Mouse (Mus musculus): ENCODE data around the gene Slc23a3. TPM values are rescaled to one million over a fixed set of nuclear protein-coding genes. Genes with fewer than 3 reads are reported as not detected.

The Slc23a3 gene
- polyA plus RNA-seq, 1 experiment = 0.08 TPM

DNA sequence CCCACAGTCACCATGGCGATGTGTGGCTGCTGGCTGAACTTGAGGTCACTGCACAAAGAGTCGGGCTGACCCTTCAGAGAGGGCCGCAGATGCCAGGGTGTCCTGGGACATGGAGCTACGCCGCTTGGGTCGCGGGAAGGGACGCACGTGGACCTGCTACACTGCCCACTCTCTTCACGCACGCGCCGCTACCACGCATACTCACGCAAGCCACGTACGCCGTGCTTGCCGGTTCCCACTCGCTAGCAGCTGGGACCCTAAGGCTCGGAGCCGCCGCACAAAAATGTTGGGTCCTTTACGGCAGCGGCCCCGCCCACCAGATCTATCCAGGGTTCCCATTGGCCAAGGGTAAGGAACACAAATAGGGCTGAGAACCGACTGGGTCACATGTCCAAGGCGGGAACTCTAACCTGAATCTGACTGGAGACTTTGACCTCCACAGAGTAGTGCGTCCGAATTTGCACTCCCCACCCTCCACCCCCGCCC is 46.5 kb upstream of the Slc23a3 start, which contains the start of gene Abcb6:
Abcb6 (minus strand) TSS at position 288 of the 486 bp plus-strand sequence.
- no peaks in the 10 kb centered on the region for H3K27me3 ChIP-seq (ENCODE audit: control insufficient read depth, insufficient read depth, insufficient read length)
- peak within 1 kb of the TSS; percentile 45 for H3ac ChIP-seq (ENCODE audit: control insufficient read depth, insufficient read length)
- no peaks in the 10 kb centered on the region for H3K79me2 ChIP-seq (ENCODE audit: control insufficient read depth, insufficient read depth)
- peaks cover 4% of the 10 kb centered on the region for H3K36me3 ChIP-seq (ENCODE audit: control insufficient read depth, insufficient read depth)
- H3K4me3 ChIP-seq = peak within 1 kb of the TSS; percentile 42
- TF ChIP-seq MAX (IDR thresholded peaks at IDR 0.05; ENCODE audit: low read depth) = no peak
- peak; percentile 90 for TF ChIP-seq E2F4 (IDR thresholded peaks at IDR 0.05; ENCODE audit: insufficient read depth)
- TF ChIP-seq CEBPB (IDR thresholded peaks at IDR 0.05; ENCODE audit: insufficient read depth, poor library complexity, severe bottlenecking) = no peak
- peak; percentile 93 for TF ChIP-seq USF1 (IDR thresholded peaks at IDR 0.05; ENCODE audit: low read depth)
- TF ChIP-seq MYOG (IDR thresholded peaks at IDR 0.05; ENCODE audit: control insufficient read depth in 1 of 3, insufficient read depth in 1 of 3, insufficient read length in 2 of 3, low read depth in 2 of 3) = peak in 2 of 3 experiments; percentile 36 to 52
- TF ChIP-seq TCF3 (IDR thresholded peaks at IDR 0.05; ENCODE audit: insufficient read length, low read depth) = no peak
- peak; percentile 97 for TF ChIP-seq POLR2AphosphoS2 (IDR thresholded peaks at IDR 0.05; ENCODE audit: insufficient read length, low read depth)
- TF ChIP-seq REST (IDR thresholded peaks at IDR 0.05; ENCODE audit: insufficient read depth, insufficient read length) = peak; percentile 51
- TF ChIP-seq POLR2A (IDR thresholded peaks at IDR 0.05; ENCODE audit: insufficient read length, low read depth) = peak; percentile 99
- TF ChIP-seq SRF (IDR thresholded peaks at IDR 0.05; ENCODE audit: control insufficient read depth, insufficient read length, low read depth) = no peak
- TF ChIP-seq TCF12 (IDR thresholded peaks at IDR 0.05; ENCODE audit: insufficient read depth, poor library complexity, severe bottlenecking) = no peak
- TF ChIP-seq MYOD1 (IDR thresholded peaks at IDR 0.05; ENCODE audit: control insufficient read depth in 1 of 3, insufficient read length in 2 of 3, low read depth in 2 of 3) = peak in 2 of 3 experiments; percentile 36 to 60
- peak within 1 kb of the TSS; percentile 80 for H3K4me2 ChIP-seq (ENCODE audit: low read depth)

DNA sequence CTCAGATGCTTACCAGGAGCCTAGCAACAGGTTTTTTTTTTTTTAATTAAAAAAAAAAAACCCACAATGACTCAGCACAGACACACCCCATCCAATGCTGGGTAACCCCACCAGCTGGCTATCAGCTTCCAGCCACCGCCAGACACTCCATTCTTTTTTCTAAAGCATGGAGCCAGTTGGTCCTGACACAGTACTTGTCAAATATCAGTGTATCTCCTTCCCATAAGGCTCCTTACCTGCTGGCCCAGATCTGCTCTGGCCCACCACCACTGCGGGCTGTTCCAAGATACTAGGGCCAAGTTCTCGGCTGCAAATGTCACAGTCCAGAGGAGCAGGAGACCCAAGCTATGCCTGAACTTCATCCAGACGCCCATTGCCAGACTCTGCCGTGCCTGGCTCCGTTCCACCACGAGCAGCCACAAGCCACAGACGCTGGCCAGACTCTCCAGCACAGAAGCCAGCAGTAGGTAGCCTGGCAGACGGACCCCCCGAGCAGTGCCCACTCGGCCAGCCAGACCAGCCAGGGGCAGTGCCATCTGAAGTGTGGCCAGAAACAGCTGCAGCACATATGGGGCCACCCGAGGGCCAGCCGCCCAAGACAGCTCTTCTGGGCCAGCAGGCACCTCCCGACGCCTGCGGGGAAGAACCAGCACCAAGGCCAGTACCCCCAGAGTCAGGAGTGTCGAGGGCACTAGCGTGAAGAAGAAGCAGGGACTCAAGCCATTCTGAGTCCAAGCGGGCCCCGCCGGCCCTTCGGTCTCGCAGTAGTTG is 45.8 kb upstream of the Slc23a3 start:
- Histone ChIP-seq H3ac (ENCODE audit: control insufficient read depth, insufficient read length) (peak overlapping the region; percentile 45), H3K4me3 (peak overlapping the region; percentile 42), H3K27me3 (ENCODE audit: control insufficient read depth, insufficient read depth, insufficient read length) (no peaks in the 10 kb centered on the region), H3K36me3 (ENCODE audit: control insufficient read depth, insufficient read depth) (peaks cover 4% of the 10 kb centered on the region), H3K79me2 (ENCODE audit: control insufficient read depth, insufficient read depth) (no peaks in the 10 kb centered on the region), H3K4me2 (ENCODE audit: low read depth) (peak overlapping the region; percentile 80)
- TF ChIP-seq TCF3 (IDR thresholded peaks at IDR 0.05; ENCODE audit: insufficient read length, low read depth) = peak; percentile 42
- TF ChIP-seq E2F4 (IDR thresholded peaks at IDR 0.05; ENCODE audit: insufficient read depth) = no peak
- TF ChIP-seq MYOD1 (IDR thresholded peaks at IDR 0.05; ENCODE audit: control insufficient read depth in 1 of 3, insufficient read length in 2 of 3, low read depth in 2 of 3) = peak in 2 of 3 experiments; percentile 78 to 82
- no peak for TF ChIP-seq TCF12 (IDR thresholded peaks at IDR 0.05; ENCODE audit: insufficient read depth, poor library complexity, severe bottlenecking)
- TF ChIP-seq POLR2A (IDR thresholded peaks at IDR 0.05; ENCODE audit: insufficient read length, low read depth) = no peak
- TF ChIP-seq MAX (IDR thresholded peaks at IDR 0.05; ENCODE audit: low read depth) = no peak
- TF ChIP-seq CEBPB (IDR thresholded peaks at IDR 0.05; ENCODE audit: insufficient read depth, poor library complexity, severe bottlenecking) = no peak
- no peak for TF ChIP-seq USF1 (IDR thresholded peaks at IDR 0.05; ENCODE audit: low read depth)
- peak in 2 of 3 experiments; percentile 88 to 90 for TF ChIP-seq MYOG (IDR thresholded peaks at IDR 0.05; ENCODE audit: control insufficient read depth in 1 of 3, insufficient read depth in 1 of 3, insufficient read length in 2 of 3, low read depth in 2 of 3)
- peak; percentile 63 for TF ChIP-seq REST (IDR thresholded peaks at IDR 0.05; ENCODE audit: insufficient read depth, insufficient read length)
- TF ChIP-seq POLR2AphosphoS2 (IDR thresholded peaks at IDR 0.05; ENCODE audit: insufficient read length, low read depth) = no peak
- TF ChIP-seq SRF (IDR thresholded peaks at IDR 0.05; ENCODE audit: control insufficient read depth, insufficient read length, low read depth) = no peak

DNA sequence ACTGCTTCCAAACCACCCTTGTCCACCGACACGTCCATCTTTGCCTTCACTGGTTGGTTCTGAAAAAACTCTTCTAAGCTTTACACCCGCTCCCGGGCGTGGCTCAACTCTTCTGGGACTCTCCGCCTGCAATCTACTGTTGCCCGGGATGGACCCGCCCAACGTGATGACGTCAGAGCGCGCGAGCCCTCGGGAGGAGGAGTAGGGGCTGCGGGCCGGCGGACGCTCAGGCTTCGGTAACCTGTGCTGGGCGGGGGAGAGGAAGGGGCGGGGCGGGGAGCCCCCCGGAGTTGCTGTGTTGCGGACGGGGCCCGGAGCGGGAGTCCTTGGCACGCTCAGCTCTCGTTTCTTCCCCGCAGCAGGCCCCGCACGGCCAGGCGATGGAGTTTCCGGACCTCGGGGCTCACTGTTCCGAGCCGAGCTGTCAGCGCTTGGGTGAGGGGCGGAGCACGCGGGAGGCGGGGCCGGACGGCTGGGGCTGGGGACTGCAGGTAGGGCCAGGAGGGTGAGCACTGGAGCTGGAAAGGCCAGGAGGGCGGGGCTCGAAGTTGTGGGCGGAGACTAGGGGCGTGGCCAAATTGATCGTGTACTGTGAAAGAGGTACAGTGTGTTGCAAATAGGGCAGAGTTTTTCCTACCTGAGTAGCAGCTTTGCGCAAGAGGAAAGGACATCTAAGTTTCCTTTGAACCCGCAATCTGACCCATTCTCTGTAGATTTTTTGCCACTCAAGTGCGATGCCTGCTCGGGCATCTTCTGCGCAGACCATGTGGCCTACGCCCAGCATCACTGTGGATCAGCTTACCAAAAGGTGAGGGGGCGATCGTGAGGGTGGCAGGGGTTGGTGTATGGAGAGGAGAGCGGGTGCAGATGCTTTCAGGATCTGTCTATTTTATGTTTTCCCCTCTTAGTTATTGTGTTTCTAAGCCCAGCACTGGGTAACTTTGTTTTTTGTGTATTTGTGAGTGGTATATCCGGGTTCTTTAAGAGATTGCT is 35.1 kb upstream of the Slc23a3 start, which contains the start of gene Zfand2b:
Zfand2b (plus strand) TSS at position 175 of the 993 bp plus-strand sequence.
- Histone ChIP-seq H3K4me3 (peak within 1 kb of the TSS; percentile 37), H3ac (ENCODE audit: control insufficient read depth, insufficient read length) (peak within 1 kb of the TSS; percentile 26), H3K4me2 (ENCODE audit: low read depth) (peak within 1 kb of the TSS; percentile 94), H3K27me3 (ENCODE audit: control insufficient read depth, insufficient read depth, insufficient read length) (no peaks in the 10 kb centered on the region), H3K36me3 (ENCODE audit: control insufficient read depth, insufficient read depth) (peaks cover 12% of the 10 kb centered on the region), H3K79me2 (ENCODE audit: control insufficient read depth, insufficient read depth) (no peaks in the 10 kb centered on the region)
- TF ChIP-seq E2F4 (IDR thresholded peaks at IDR 0.05; ENCODE audit: insufficient read depth) (no peak), TCF12 (IDR thresholded peaks at IDR 0.05; ENCODE audit: insufficient read depth, poor library complexity, severe bottlenecking) (no peak), MYOG (IDR thresholded peaks at IDR 0.05; ENCODE audit: control insufficient read depth in 1 of 3, insufficient read depth in 1 of 3, insufficient read length in 2 of 3, low read depth in 2 of 3) (no peak), POLR2AphosphoS2 (IDR thresholded peaks at IDR 0.05; ENCODE audit: insufficient read length, low read depth) (peak; percentile 70), SRF (IDR thresholded peaks at IDR 0.05; ENCODE audit: control insufficient read depth, insufficient read length, low read depth) (no peak), POLR2A (IDR thresholded peaks at IDR 0.05; ENCODE audit: insufficient read length, low read depth) (peak; percentile 71), MYOD1 (IDR thresholded peaks at IDR 0.05; ENCODE audit: control insufficient read depth in 1 of 3, insufficient read length in 2 of 3, low read depth in 2 of 3) (no peak), MAX (IDR thresholded peaks at IDR 0.05; ENCODE audit: low read depth) (no peak)

DNA sequence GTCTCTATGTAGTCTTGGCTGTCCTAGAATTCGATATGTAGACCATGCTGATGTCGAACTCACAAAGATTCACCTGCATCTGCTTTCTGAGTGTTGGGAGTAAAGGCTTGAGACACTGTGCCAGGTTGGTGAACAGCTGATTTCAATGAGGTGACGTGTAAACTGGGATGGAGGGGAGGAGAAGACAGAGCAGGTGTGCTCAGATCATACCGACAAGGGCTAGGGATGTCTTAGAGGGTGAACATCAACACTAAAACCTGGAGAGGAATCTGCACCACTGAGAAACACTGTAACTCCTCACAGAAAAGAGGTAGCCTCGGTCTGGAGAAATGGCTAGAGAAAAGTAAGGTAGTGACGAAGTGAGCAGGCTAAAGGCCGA is 34.4 kb upstream of the Slc23a3 start:
- Histone ChIP-seq H3K4me2 (ENCODE audit: low read depth) (peak overlapping the region; percentile 90), H3K36me3 (ENCODE audit: control insufficient read depth, insufficient read depth) (peaks cover 7% of the 10 kb centered on the region), H3ac (ENCODE audit: control insufficient read depth, insufficient read length) (peak overlapping the region; percentile 26), H3K79me2 (ENCODE audit: control insufficient read depth, insufficient read depth) (no peaks in the 10 kb centered on the region), H3K27me3 (ENCODE audit: control insufficient read depth, insufficient read depth, insufficient read length) (no peaks in the 10 kb centered on the region), H3K4me3 (peak overlapping the region; percentile 37)
- TF ChIP-seq MYOG (IDR thresholded peaks at IDR 0.05; ENCODE audit: control insufficient read depth in 1 of 3, insufficient read depth in 1 of 3, insufficient read length in 2 of 3, low read depth in 2 of 3) (no peak), REST (IDR thresholded peaks at IDR 0.05; ENCODE audit: insufficient read depth, insufficient read length) (no peak), POLR2AphosphoS2 (IDR thresholded peaks at IDR 0.05; ENCODE audit: insufficient read length, low read depth) (no peak), CEBPB (IDR thresholded peaks at IDR 0.05; ENCODE audit: insufficient read depth, poor library complexity, severe bottlenecking) (no peak)
